ENCODE assay signal across 9 mouse cellular contexts in genomic region chr9:59072076-59072777, GRCm38 (mm10). TPM values are rescaled to one million over a fixed set of nuclear protein-coding genes. Genes with fewer than 3 reads are reported as not detected.
DNase-seq lines count a peak whose midpoint lies in the region; ATAC-seq and TF ChIP-seq lines count a peak whose summit lies in the region.
"Had no signal": no experiment of that assay in that cellular context is flagged by ENCODE, and none has a peak within 500 bp of the region (broad histone marks: within the 10 kb centered on the region; RNA-seq: fewer than 3 reads in every experiment).

No protein-coding gene starts in this region.

- H3K27me3 ChIP-seq in kidney, embryonic 14.5 days (ENCODE audit: control insufficient read depth, insufficient read depth, low read length), result no peaks in the 10 kb centered on the region
- H3K27me3 ChIP-seq in hindbrain, embryonic 13.5 days, result no peaks in the 10 kb centered on the region
- no peaks in the 10 kb centered on the region for H3K27me3 ChIP-seq in midbrain, postnatal 0 days (ENCODE audit: insufficient read depth, low read length)

- H3K9ac ChIP-seq in kidney, embryonic 14.5 days (ENCODE audit: low read depth, low read length), result no peak overlapping the region
- H3K9ac ChIP-seq in hindbrain, embryonic 13.5 days, result peak overlapping the region; percentile 55
- peak overlapping the region; percentile 24; the same call in 1 of the 2 replicates for H3K9ac ChIP-seq in midbrain, postnatal 0 days (replicated peaks; ENCODE audit: low read length, poor library complexity, severe bottlenecking)

- ATAC-seq in kidney, embryonic 14.5 days (ENCODE audit: low FRiP score, low TSS enrichment), result 0 out of 2 replicates have a peak, but pooled peaks have one; percentile 43
- peak; percentile 73 for ATAC-seq in hindbrain, embryonic 13.5 days (ENCODE audit: low FRiP score)
- peak; percentile 89 for ATAC-seq in midbrain, postnatal 0 days (ENCODE audit: low FRiP score)

- DNase-seq in kidney, adult 8-10 months, result no peak
- DNase-seq in embryo, embryonic 11.5 days (ENCODE audit: low read depth, low spot score), result peak; percentile 24
- DNase-seq in midbrain, postnatal 0 days (ENCODE audit: low spot score), result peak; percentile 72
- DNase-seq in gastrocnemius, postnatal 4 days (ENCODE audit: low spot score in 2 of 2), result no peak
- DNase-seq in adipocyte (ENCODE audit: low spot score), result no peak
- DNase-seq in adrenal gland, adult 2 months, result no peak
- DNase-seq: thymus, adult 18-20 months had no signal

- H3K4me3 ChIP-seq in kidney, embryonic 14.5 days (ENCODE audit: low read length), result no peak overlapping the region
- H3K4me3 ChIP-seq in hindbrain, embryonic 13.5 days, result peak overlapping the region; percentile 23
- H3K4me3 ChIP-seq in midbrain, postnatal 0 days (ENCODE audit: low read depth, low read length), result peak overlapping the region; percentile 12; the same call in 1 of the 2 replicates

- no peak overlapping the region for H3K27ac ChIP-seq in kidney, embryonic 14.5 days (ENCODE audit: low read depth, low read length)
- H3K27ac ChIP-seq in hindbrain, embryonic 13.5 days, result peak overlapping the region; percentile 72
- peak overlapping the region; percentile 80 for H3K27ac ChIP-seq in midbrain, postnatal 0 days (ENCODE audit: low read depth, low read length)

- no peaks in the 10 kb centered on the region for H3K36me3 ChIP-seq in kidney, embryonic 14.5 days (ENCODE audit: control insufficient read depth, insufficient read depth, low read length)
- H3K36me3 ChIP-seq in hindbrain, embryonic 13.5 days, result no peaks in the 10 kb centered on the region
- no peaks in the 10 kb centered on the region for H3K36me3 ChIP-seq in midbrain, postnatal 0 days (ENCODE audit: insufficient read depth, low read length)

- no peaks in the 10 kb centered on the region for H3K9me3 ChIP-seq in kidney, embryonic 14.5 days (ENCODE audit: control insufficient read depth, low read length)
- H3K9me3 ChIP-seq in hindbrain, embryonic 13.5 days, result no peaks in the 10 kb centered on the region
- no peaks in the 10 kb centered on the region for H3K9me3 ChIP-seq in midbrain, postnatal 0 days (ENCODE audit: low read length)

- 22% methylated on average over 14 of the region's 14 CpGs for WGBS in kidney, embryonic 14.5 days
- 12% methylated on average over 14 of the region's 14 CpGs for WGBS in hindbrain, embryonic 13.5 days
- WGBS in midbrain, postnatal 0 days, result 8% methylated on average over 14 of the region's 14 CpGs

- TF ChIP-seq CTCF in midbrain, postnatal 0 days (IDR thresholded peaks at IDR 0.05), result no peak

- H3K4me1 ChIP-seq in kidney, embryonic 14.5 days (ENCODE audit: control insufficient read depth, insufficient read depth, low read length), result peaks cover 16% of the 10 kb centered on the region; the same call in 1 of the 2 replicates
- peaks cover 39% of the 10 kb centered on the region for H3K4me1 ChIP-seq in hindbrain, embryonic 13.5 days (replicated peaks)
- peaks cover 15% of the 10 kb centered on the region for H3K4me1 ChIP-seq in midbrain, postnatal 0 days (ENCODE audit: insufficient read depth, low read length)

- H3K4me2 ChIP-seq in kidney, embryonic 14.5 days (replicated peaks; ENCODE audit: low read depth, low read length), result peak overlapping the region; percentile 33
- peak overlapping the region; percentile 52 for H3K4me2 ChIP-seq in hindbrain, embryonic 13.5 days
- peak overlapping the region; percentile 44 for H3K4me2 ChIP-seq in midbrain, postnatal 0 days (ENCODE audit: low read depth, low read length, poor library complexity, severe bottlenecking)

RNA-seq across cellular contexts. Expression of gene Neo1, which starts 36.0 kb away (rescaled TPM):
- 26.4 and 49.6 TPM in 2 replicates for polyA plus RNA-seq in kidney, embryonic 14.5 days (2014; fragmentation: Nextera tagmentation; extraction: Ambion mirVana)
- 36.5 and 39.1 TPM in 2 replicates for polyA plus RNA-seq in hindbrain, embryonic 13.5 days (2015; fragmentation: Nextera tagmentation; extraction: Ambion mirVana)
- total RNA-seq in midbrain, postnatal 0 days (2014; rRNA removed), result 181 and 194 TPM in 2 replicates
- polyA plus RNA-seq in midbrain, postnatal 0 days (2015; fragmentation: Nextera tagmentation; extraction: Ambion mirVana), result 32.0 and 40.7 TPM in 2 replicates
- 10 to 100 TPM; 77.5 to 85.0 TPM for total RNA-seq in gastrocnemius, postnatal 4 days (2021)
- total RNA-seq in adrenal gland, adult 2 months (2021), result 10 to 100 TPM; 46.6 to 65.6 TPM
- 24.3 and 26.1 TPM in 2 replicates for polyA plus RNA-seq in adrenal gland, adult 2 months (2012; rRNA removed)

Comparison
In these comparisons a context has a peak if more than half of its experiments do, and no peak if none do; other contexts are left out.
1. DNase-seq: peak in embryo, embryonic 11.5 days (single experiment) and midbrain, postnatal 0 days (single experiment); none in kidney, adult 8-10 months (0 of 2), gastrocnemius, postnatal 4 days (0 of 2), adipocyte (single experiment) and adrenal gland, adult 2 months (single experiment).
2. Peak in every context shown above with its lines, with median percentiles within 50 percentile points of each other: ATAC-seq and H3K4me2 ChIP-seq.